Mouse (Mus musculus): ENCODE data around the gene Rnf115. TPM values are rescaled to one million over a fixed set of nuclear protein-coding genes. Genes with fewer than 3 reads are reported as not detected.

Gene Rnf115
- total RNA-seq, 2 experiments from 2014 or later = 61.8 to 65.3 TPM

- DNase-seq (ENCODE audit: low spot score in 2 of 2) = no peak
These were observed 42.5 kb downstream of the Rnf115 start for GRCm38 (mm10) chr3:96769971-96770370.

DNA sequence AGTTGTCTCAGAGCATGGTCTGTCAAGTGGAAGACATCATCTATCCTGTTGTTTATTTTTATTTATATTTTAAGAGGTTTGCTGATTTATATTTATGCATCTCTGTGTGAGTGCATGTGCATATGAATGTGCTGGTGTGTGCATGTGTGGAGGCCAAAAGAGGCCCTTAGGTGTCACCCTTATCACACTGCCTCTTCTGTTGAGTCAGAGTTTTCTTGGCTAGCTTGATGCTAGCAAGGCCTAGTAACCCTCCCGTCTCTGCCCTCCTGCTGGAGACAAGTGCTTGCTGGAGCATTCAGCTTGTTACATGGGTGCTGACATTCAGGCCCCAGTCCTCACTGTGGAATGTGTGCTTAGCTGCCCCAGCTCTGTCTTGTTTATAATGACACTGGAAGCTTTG, 45.5 kb downstream of the Rnf115 start:
- no peak for DNase-seq (ENCODE audit: low spot score in 2 of 2)

- DNase-seq (ENCODE audit: low spot score in 2 of 2) = no peak
These were observed 49.7 kb downstream of the Rnf115 start for GRCm38 (mm10) chr3:96777120-96777519.

DNA sequence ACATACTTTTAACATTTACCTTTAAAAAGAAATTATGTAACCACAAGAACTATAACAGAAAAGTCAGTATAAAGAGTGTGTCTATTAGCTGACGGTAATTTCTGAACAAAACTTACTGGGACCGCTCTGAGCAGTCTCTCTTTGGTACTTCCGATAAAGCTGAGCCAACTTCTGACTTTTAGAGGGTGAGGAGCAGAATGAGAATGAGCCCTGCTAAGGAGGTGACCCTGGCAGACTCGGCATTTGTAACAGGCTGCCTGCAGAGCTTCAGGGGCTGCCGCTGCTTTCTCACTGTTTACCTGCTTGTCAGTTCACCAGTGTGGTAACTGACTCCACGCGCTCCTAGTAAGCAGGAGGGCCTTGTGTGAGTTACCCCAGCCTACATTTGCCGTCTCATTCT, 54.8 kb downstream of the Rnf115 start:
- no peak for DNase-seq (ENCODE audit: low spot score in 2 of 2)

DNA sequence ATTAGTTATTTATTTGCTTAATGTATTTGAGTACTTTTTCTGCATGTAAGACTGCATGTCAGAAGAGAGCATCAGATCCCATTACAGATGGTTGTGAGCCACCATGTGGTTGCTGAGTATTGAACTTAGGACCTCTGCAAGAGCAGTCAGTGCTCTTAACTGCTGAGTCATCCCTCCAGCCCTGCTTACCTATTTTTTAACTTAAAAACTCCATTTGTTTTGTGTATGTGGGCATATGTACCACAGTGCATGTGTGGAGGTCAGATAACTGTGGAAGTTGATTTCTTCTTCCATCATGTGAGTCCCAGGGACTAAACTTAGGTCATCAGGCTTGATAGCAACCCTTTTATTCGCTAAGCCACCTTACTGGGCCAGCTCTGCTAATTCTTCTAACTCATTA, 60.3 kb downstream of the Rnf115 start:
- DNase-seq (ENCODE audit: low spot score in 2 of 2) = no peak

GRCm38 (mm10) chr3:96788506-96788905, 61.0 kb downstream of the Rnf115 start:
- DNase-seq (ENCODE audit: low spot score in 2 of 2) = no peak

DNA sequence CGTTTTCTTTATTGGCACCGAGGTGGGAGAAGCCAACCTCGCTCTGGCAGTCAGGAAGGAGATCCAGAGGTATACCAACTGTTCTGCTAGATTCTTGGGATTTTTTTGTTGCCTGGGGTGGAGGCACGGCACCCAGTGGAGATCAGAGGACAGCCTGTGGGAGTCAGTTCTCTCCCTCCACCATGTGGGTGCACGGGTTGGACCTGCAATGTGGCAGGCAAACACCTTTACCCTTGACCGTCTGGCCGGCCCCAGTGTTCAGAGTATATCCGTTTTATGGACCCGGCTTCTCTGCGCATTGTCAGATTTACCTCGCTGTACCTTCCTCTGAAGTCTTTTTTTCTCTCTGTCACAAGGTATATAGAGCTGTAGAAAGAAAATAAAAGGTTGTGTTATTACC, 72.8 kb downstream of the Rnf115 start:
- DNase-seq (ENCODE audit: low spot score in 2 of 2) = no peak

- DNase-seq (ENCODE audit: low spot score in 2 of 2) = no peak
These were observed 74.8 kb downstream of the Rnf115 start for GRCm38 (mm10) chr3:96802214-96802613.

DNA sequence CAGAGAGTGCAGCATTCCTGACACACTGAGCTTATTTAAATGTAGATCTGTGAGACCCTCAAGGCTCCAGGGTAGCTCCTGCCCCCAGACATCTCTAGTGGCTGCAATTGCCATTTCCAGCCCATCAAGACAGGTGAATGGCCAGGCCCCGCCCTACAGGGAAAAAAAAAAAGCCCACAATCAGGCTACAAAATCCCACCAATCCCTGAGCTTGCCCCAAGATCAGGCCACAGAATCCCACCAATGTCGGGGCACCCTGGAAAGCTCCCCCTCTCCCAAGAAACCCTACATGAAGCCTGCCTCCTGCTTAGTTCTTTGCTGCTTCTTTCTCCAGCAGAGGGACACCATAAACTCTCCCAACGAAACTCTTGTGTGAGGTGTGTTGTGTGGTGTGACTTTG, 80.7 kb downstream of the Rnf115 start:
- no peak for DNase-seq (ENCODE audit: low spot score in 2 of 2)

- DNase-seq (ENCODE audit: low spot score in 2 of 2) = no peak
These were observed 81.2 kb downstream of the Rnf115 start for GRCm38 (mm10) chr3:96808651-96809050.

DNA sequence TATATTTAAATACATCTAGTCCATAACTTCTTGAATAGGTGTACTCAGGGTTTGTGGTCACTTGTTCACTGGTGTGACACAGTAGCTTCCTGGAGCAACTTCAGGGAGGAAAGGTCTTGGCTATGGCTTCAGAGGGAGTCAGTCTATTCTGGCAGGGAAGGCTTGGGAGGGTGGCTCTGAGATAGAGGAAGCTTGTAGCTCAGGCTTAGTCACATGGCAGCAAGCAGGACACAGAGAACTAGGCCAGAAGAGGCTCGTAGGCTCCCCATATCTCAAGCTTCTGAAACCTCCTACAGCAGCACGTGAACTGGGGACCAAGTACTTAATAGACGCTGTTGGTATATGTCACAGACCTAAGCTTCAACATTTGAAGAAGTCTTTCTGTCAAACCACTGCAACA, 83.8 kb downstream of the Rnf115 start:
- no peak for DNase-seq (ENCODE audit: low spot score in 2 of 2)

GRCm38 (mm10) chr3:96812395-96813091, 85.1 kb downstream of the Rnf115 start:
- DNase-seq (ENCODE audit: low spot score in 2 of 2) = peak; percentile 75 to 92

DNA sequence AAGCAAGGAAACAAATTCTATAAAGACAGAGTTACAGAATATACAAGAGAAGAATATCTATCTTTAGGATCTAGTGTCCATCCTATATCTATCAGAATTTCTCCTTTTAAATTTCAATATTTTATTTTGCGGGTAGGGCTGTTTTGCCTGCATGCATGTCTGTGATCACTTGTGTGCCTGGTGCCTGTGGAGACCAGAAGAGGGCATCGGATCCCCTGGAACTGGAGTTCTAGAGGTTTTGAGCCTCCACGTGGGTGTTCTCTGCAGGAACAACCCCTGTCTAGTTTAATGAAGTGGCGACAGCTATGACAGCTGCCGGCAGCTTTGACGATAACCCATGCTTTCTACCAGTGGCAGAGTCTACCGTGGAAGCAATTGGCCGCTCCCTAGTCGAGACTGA, 85.6 kb downstream of the Rnf115 start:
- peak; percentile 21 to 24 for DNase-seq (ENCODE audit: low spot score in 2 of 2)

- DNase-seq (ENCODE audit: low spot score in 2 of 2) = no peak
These were observed 86.3 kb downstream of the Rnf115 start for GRCm38 (mm10) chr3:96813591-96814244.

- DNase-seq (ENCODE audit: low spot score in 2 of 2) = no peak
These were observed 86.9 kb downstream of the Rnf115 start for GRCm38 (mm10) chr3:96814342-96814741.

DNA sequence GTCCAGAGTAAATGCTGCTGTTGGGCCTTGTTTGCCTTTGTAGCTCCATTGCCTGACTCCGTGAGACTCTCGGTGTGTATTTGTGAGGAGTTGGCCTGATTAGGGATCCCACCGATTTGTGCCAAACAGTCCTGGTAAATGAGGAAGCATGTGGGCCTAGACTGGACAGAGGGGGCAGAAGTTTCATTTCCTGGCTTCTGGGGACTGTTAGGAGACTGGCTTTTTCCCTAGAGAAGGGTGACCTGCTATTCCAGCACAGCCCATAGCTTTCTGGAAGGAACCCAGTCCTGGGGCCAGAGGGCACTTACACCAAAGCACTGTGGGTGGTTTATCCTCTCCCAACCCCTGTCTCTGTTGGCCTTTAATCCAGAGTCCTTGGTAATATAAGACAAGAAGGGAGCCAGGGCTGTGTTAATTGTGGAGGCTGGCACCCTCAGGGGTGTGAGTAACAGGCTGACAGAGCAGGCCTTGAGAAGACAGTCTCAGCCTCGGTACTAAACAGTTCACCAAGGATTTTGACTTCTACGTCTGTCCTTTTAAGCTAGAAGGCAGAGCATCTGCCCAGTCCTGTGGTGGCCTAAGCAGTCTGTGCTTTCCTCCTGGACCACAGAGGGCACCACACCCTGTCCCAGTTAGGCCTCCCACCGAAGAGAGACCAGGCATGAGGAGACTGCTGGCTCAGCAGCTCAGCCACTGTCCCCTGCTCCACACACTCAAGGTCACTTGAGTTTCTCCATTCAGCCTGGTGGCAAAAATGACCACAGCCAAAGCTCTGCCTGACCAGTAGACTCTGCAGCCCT, 92.9 kb downstream of the Rnf115 start:
- no peak for DNase-seq (ENCODE audit: low spot score in 2 of 2)

DNA sequence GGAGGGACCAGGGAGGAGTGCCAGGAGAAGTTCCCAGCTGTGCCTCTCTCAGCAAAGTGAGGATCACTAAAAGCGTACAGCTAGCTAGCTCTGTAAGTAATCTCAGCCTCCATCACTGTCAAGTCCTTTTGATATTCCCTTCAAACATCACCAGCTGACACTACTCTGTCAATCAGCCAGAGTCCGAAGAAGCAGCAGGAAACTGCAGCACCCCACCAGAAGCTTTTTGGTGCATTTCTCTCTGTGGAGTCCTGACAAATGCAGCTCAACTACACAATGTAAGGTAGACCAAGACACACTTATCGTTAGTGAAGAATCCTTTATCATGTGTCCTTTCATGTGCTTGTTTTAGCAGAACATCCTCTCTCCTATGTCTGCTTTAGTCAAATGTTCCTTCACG, 94.1 kb downstream of the Rnf115 start:
- DNase-seq (ENCODE audit: low spot score in 2 of 2) = no peak

GRCm38 (mm10) chr3:96823701-96824100, 96.2 kb downstream of the Rnf115 start:
- no peak for DNase-seq (ENCODE audit: low spot score in 2 of 2)

DNA sequence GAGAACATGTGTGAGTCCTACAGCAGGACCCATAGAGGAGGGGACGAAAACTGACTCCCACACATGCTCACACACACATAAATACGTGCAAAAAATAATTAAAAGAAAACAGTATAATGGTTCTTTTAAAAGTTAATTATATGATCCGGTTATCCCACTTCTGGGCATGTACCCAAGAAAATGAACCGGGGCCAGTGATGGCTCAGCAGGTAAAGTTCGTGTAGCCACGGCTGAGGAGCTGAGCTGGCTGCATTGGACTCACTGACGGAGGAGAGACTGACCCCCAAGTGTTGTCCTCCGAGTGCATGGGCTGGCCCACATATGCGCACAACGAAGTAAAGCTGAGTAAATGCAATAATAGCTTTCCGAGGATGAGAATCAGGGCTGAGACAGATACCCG, 97.2 kb downstream of the Rnf115 start:
- no peak for DNase-seq (ENCODE audit: low spot score in 2 of 2)

DNA sequence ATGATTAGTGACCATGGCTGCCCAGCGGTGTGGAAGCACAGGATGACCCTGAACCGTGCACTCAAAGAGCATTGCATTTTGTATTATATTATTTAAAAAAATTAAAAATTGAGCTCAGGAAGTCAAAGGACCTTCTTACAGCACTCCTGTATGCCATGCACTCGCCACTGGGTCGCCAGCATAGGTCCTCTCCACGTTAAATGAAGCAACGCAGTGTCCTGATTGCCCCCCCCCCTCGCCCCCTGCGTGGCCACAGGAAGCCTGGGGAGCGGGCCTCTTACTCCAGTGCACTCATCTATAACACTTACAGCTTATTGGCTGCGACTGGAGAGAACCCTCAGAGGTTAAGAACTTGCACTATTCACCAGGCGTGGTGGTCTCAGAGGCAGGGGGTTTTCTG, 97.8 kb downstream of the Rnf115 start:
- no peak for DNase-seq (ENCODE audit: low spot score in 2 of 2)

- DNase-seq (ENCODE audit: low spot score in 2 of 2) = no peak
These were observed 100.9 kb downstream of the Rnf115 start for GRCm38 (mm10) chr3:96828308-96828864.

DNA sequence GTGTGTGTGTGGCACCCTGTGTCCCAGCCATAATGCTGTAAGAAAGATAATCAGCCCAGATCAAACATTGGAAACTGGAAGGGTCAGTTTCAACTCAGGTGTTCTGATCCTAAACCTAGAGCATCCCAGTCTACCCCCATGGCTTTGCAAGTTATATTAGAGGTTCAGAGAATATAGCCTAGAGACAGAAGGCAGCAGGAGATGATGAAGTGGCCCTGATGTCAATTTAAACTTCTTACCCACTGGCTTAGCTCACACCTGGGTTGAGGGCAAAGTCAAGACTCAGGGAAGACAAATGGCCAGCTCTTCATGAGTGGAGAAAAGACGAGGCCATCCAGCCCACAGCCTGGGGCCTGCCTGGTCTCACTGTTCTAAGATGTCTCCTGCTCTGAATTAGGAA, 101.5 kb downstream of the Rnf115 start, which contains the start of the genes Pdzk1 and Cd160:
Pdzk1 (plus strand) TSS at position 301 of the 400 bp plus-strand sequence.
Cd160 (minus strand) TSS at position 368 of the 400 bp plus-strand sequence.
- DNase-seq (ENCODE audit: low spot score in 2 of 2) = no peak

All from left cerebral cortex, adult 18-20 months (tissue).